Mouse (Mus musculus) lung, postnatal 0 days (tissue): ENCODE measurements at regions not wholly inside any gene's neighbourhood (a gene's known extent, or its start where the extent isn't known, plus 50 kb on each side); places are given as distances from the start of the nearest gene placed in this dataset.

Source experiments
- CTCF ChIP-seq: IDR thresholded peaks from 2 replicates; pipeline ENCODE4 v1.5.1; 2016; ENCODE audit warnings: antibody characterized with exemption, mild to moderate bottlenecking
- EP300 ChIP-seq: IDR thresholded peaks from 2 replicates; pipeline ENCODE4 v1.6.1; 2016; ENCODE audit warnings: antibody characterized with exemption, mild to moderate bottlenecking, control low read depth

DNA sequence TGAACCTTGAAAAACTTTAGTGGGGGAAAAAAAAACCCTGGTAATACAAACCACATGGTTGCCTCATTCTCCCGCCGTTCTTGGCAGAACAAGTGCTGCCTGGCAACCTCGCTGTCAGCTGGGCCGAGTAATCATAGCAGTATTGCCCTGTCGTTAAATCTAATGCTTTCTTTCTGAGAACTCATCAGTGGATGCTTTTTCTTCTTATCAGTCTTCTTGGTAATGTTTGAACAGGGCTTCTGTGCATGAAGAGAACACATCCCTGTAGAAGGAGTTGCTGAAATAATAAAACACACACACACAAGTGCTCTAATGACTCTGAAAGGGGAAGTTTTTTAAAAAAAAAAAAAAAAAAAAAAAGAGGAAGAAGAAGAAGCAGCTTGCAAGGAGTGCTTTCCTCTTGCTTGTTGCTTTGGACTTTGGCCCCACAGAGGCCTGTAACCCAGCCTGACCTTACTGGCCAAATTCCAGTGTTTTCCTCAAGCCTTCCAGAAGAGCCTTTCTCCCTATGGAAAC lies 200.9 kb upstream of the Cited2 start:
- TF ChIP-seq CTCF (no peak), EP300 (no peak)
